Mouse (Mus musculus) heart, embryonic 14.5 days (tissue): ENCODE measurements at regions not wholly inside any gene's neighbourhood (a gene's known extent, or its start where the extent isn't known, plus 50 kb on each side); places are given as distances from the start of the nearest gene placed in this dataset.

Source experiments
- ATAC-seq: fragments of 200-750 bp; cut with Nextera tagmentation; 2 replicates; pipeline ENCODE4 v1.8.0; 2017; ENCODE audit warnings: low read depth, moderate TSS enrichment; ENCODE audit not compliant: insufficient number of reproducible peaks, insufficient read depth, low FRiP score
- H3K27ac ChIP-seq, 2 experiments: fragments of 200-500 bp in 1 of 2; fragments of 300-500 bp in 1 of 2; sonication (generic) in 1 of 2; replicated peaks in 1 of 2; 2 replicates each; pipeline ENCODE4 v1.5.1; 2012 to 2014; ENCODE audit warnings: low read depth in 2 of 2, low read length in 2 of 2, control low read depth in 1 of 2, mild to moderate bottlenecking in 1 of 2, mixed read lengths in 1 of 2; ENCODE audit not compliant: control insufficient read depth in 1 of 2, insufficient read depth in 1 of 2
- H3K27me3 ChIP-seq: fragments of 300-500 bp; sonication (generic); 2 replicates; pipeline ENCODE4 v1.6.1; 2014; ENCODE audit warnings: mild to moderate bottlenecking, low read length, control low read depth; ENCODE audit not compliant: control insufficient read depth, insufficient read depth
- H3K36me3 ChIP-seq: fragments of 300-500 bp; sonication (generic); 2 replicates; pipeline ENCODE4 v1.6.1; 2014; ENCODE audit warnings: mild to moderate bottlenecking, control low read depth, low read length, mixed read lengths; ENCODE audit not compliant: control insufficient read depth, insufficient read depth
- H3K4me1 ChIP-seq, 2 experiments: fragments of 200-500 bp in 1 of 2; fragments of 300-500 bp in 1 of 2; sonication (generic) in 1 of 2; 2 replicates each; pipeline ENCODE4 v1.6.1; 2012 to 2014; ENCODE audit warnings: low read length in 2 of 2, control low read depth in 1 of 2, mixed read lengths in 1 of 2; ENCODE audit not compliant: control insufficient read depth in 2 of 2, insufficient read depth in 2 of 2
- H3K4me2 ChIP-seq: fragments of 300-500 bp; sonication (generic); 2 replicates; pipeline ENCODE4 v1.6.1; 2014; ENCODE audit warnings: mild to moderate bottlenecking, low read length
- H3K4me3 ChIP-seq, 2 experiments: fragments of 200-500 bp in 1 of 2; fragments of 300-500 bp in 1 of 2; sonication (generic) in 1 of 2; 2 replicates each; pipeline ENCODE4 v1.5.1; 2012 to 2014; ENCODE audit warnings: low read length in 2 of 2, mild to moderate bottlenecking in 2 of 2, control low read depth in 1 of 2, low read depth in 1 of 2, moderate library complexity in 1 of 2; ENCODE audit not compliant: control insufficient read depth in 1 of 2, insufficient read depth in 1 of 2
- H3K9ac ChIP-seq: fragments of 300-500 bp; sonication (generic); 2 replicates; pipeline ENCODE4 v1.6.1; 2014; ENCODE audit warnings: mild to moderate bottlenecking, low read length
- H3K9me3 ChIP-seq: fragments of 300-500 bp; sonication (generic); 2 replicates; pipeline ENCODE4 v1.6.1; 2016; ENCODE audit warnings: low read length, control low read depth; ENCODE audit not compliant: control insufficient read depth
- WGBS: fragments of 180-500 bp; shearing (Covaris S2); extraction: QIAGEN DNeasy Blood & Tissue Kit; methylation state at CpG from one replicate; pipeline ENCODE4 v1.1.7; 2014; 5-methylcytosine and 5-hydroxymethylcytosine counted together

DNA sequence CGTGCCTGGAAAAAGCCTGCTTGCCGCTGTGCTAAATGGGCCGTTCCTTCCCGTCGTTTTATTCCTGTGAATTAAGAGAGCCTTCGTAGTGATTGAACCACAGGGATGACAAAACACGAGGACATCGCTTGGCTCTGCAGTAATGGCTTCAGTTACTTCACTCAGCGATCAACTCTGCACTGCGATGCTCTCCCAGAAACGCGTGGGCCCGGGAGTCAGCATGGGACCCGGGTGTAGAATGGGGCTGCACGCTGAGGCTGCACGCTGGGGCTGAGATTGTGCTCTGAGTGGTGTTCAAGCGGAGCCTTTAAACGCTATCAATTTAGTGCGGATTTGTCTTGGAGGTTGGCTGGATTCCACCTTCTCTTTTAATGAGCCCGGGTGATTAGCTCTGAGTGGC, 237.1 kb downstream of the Gpat3 start:
- Histone ChIP-seq H3K36me3 (no peaks in the 10 kb centered on the region), H3K9ac (no peak overlapping the region), H3K27ac (no peak overlapping the region), H3K9me3 (no peaks in the 10 kb centered on the region), H3K4me2 (no peak overlapping the region), H3K4me1 (no peaks in the 10 kb centered on the region), H3K4me3 (no peak overlapping the region), H3K27me3 (no peaks in the 10 kb centered on the region)
- no peak for ATAC-seq
- 76% methylated on average over 20 of the region's 20 CpGs for WGBS

DNA sequence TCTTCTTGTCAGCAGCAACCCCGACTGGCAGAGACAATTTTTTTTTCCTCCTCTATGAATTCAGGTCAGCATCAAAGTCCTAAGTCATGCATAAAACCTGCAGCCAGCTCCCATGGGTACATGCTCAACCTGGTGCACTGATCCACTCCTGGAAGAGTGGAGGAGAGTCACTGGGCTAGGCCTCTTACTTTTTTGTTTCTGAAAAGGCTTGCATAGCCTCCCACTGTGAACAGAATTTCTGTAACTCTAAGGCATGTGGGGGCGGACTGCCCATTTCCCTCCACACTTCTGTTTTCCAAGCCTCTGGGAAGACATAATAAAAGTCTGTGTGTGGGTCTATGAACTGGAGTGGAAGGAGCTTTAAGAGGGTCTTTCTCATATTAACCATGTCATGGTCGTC, 218.8 kb downstream of the Gpat3 start:
- Histone ChIP-seq H3K27ac (no peak overlapping the region), H3K4me3 (no peak overlapping the region), H3K4me2 (no peak overlapping the region), H3K4me1 (no peaks in the 10 kb centered on the region), H3K9me3 (no peaks in the 10 kb centered on the region), H3K9ac (no peak overlapping the region), H3K36me3 (no peaks in the 10 kb centered on the region), H3K27me3 (no peaks in the 10 kb centered on the region)
- ATAC-seq, result no peak
- 77% methylated on average over 3 of the region's 3 CpGs for WGBS

GRCm38 (mm10) chr5:101063254-101063653, 217.7 kb downstream of the Gpat3 start:
- ATAC-seq, result no peak
- H3K9me3 ChIP-seq, result no peaks in the 10 kb centered on the region
- no peak overlapping the region for H3K4me3 ChIP-seq
- no peaks in the 10 kb centered on the region for H3K36me3 ChIP-seq
- no peak overlapping the region for H3K27ac ChIP-seq
- WGBS, result 85% methylated on average over 4 of the region's 4 CpGs
- H3K4me2 ChIP-seq, result no peak overlapping the region
- H3K27me3 ChIP-seq, result no peaks in the 10 kb centered on the region
- no peaks in the 10 kb centered on the region for H3K4me1 ChIP-seq
- no peak overlapping the region for H3K9ac ChIP-seq

- no peak overlapping the region for H3K4me2 ChIP-seq
- H3K9ac ChIP-seq, result no peak overlapping the region
- no peak overlapping the region for H3K27ac ChIP-seq
- H3K9me3 ChIP-seq, result no peaks in the 10 kb centered on the region
- H3K36me3 ChIP-seq, result no peaks in the 10 kb centered on the region
- H3K27me3 ChIP-seq, result no peaks in the 10 kb centered on the region
- no peak overlapping the region for H3K4me3 ChIP-seq
- 67% methylated on average over 7 of the region's 7 CpGs for WGBS
- H3K4me1 ChIP-seq, result no peaks in the 10 kb centered on the region
- no peak for ATAC-seq
Measured at GRCm38 (mm10) chr5:101051591-101051990, 206.1 kb downstream of the Gpat3 start.

- Histone ChIP-seq H3K9ac (no peak overlapping the region), H3K27me3 (no peaks in the 10 kb centered on the region), H3K9me3 (no peaks in the 10 kb centered on the region), H3K4me2 (peak overlapping the region; percentile 41), H3K36me3 (no peaks in the 10 kb centered on the region), H3K4me1 (peaks cover 6 to 12% of the 10 kb centered on the region in 2 experiments; a peak in 3 of 4 replicates), H3K4me3 (no peak overlapping the region), H3K27ac (peak overlapping the region; percentile 64 to 75)
- WGBS, result 29% methylated on average over 9 of the region's 9 CpGs
- ATAC-seq, result 0 out of 2 replicates have a peak, but pooled peaks have one; percentile 71
Measured at GRCm38 (mm10) chr5:101040488-101040887, 195.0 kb downstream of the Gpat3 start.

DNA sequence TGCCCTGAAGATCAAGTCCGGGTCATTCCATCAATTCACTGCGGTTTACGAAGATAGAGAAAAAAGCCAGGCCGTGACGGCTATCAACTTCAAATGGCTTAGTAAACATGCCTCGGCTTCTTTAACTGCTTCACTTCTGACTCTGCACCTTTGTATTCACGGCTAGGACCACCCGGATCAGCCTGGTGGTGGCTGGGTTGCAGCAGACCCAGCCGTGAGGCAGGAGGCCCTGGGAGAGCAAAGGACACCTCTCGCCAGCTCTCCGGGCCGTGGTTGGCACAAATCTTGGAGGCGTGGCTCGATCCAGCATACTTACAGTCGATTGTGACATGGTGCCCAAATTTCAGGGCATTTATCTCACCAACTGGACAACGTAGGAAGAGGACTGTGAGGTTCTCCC, 187.5 kb downstream of the Gpat3 start:
- 76% methylated on average over 16 of the region's 16 CpGs for WGBS
- no peaks in the 10 kb centered on the region for H3K36me3 ChIP-seq
- H3K9me3 ChIP-seq, result no peaks in the 10 kb centered on the region
- no peak overlapping the region for H3K9ac ChIP-seq
- no peak overlapping the region for H3K27ac ChIP-seq
- no peak overlapping the region for H3K4me2 ChIP-seq
- H3K4me3 ChIP-seq, result no peak overlapping the region
- no peaks in the 10 kb centered on the region for H3K27me3 ChIP-seq
- H3K4me1 ChIP-seq, result no peaks in the 10 kb centered on the region
- ATAC-seq, result no peak

DNA sequence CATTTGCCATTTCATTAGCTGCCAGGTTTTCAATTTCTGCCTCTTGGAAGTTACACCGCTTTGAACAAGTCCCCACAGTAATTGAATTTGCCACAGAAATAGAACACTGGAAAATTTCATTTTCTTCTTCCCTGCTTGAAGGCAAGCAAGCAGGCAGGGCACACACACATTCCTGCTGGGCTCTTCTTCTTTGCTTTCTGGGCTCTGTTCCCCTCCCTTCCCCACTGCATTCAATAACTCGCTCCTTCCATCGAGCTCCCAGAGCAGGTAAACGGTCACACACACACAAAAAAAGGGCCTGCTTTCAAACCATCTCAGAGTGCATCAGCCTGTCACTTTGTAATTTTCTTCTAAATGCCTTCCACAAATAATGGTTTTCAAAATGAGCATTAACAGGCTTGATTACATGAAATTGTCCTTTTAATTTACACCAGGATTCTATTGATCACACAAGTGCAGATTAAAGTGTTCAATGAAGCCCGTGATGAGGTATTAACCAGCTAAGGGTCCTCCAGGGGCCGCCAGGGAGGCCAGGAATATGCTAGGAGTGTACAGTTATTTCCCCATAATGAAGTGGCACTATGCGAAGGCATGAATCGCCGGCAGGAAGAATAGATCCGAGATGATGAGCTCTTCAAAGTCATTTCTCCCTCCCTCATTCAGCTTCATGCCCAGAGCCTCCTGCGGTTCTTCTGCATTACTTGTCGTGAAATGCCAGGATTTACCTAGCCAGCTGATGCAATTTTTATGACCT, 186.8 kb downstream of the Gpat3 start:
- Histone ChIP-seq H3K4me3 (no peak overlapping the region), H3K4me2 (no peak overlapping the region), H3K27ac (no peak overlapping the region), H3K9me3 (no peaks in the 10 kb centered on the region), H3K27me3 (no peaks in the 10 kb centered on the region), H3K36me3 (no peaks in the 10 kb centered on the region), H3K9ac (no peak overlapping the region), H3K4me1 (no peaks in the 10 kb centered on the region)
- 78% methylated on average over 12 of the region's 12 CpGs for WGBS
- ATAC-seq, result no peak

- Histone ChIP-seq H3K9ac (no peak overlapping the region), H3K27me3 (no peaks in the 10 kb centered on the region), H3K27ac (no peak overlapping the region), H3K36me3 (no peaks in the 10 kb centered on the region), H3K4me3 (no peak overlapping the region), H3K9me3 (no peaks in the 10 kb centered on the region), H3K4me2 (no peak overlapping the region), H3K4me1 (peaks cover 3 to 10% of the 10 kb centered on the region in 2 experiments; a peak in 2 of 4 replicates)
- 49% methylated on average over 5 of the region's 5 CpGs for WGBS
- no peak for ATAC-seq
Measured at GRCm38 (mm10) chr5:101024796-101025195, 179.3 kb downstream of the Gpat3 start.
